Mouse (Mus musculus): ENCODE results near the gene Snrpd3.
"Not testable (repeated sequence)": the region's sequence is repeated elsewhere in the genome, so short reads cannot be mapped to it uniquely, and the experiment has no call there.

Snrpd3 gene

GRCm38 (mm10) chr10:75536123-75536522 is 18.8 kb downstream of the Snrpd3 start:
- no peak for DNase-seq

DNA sequence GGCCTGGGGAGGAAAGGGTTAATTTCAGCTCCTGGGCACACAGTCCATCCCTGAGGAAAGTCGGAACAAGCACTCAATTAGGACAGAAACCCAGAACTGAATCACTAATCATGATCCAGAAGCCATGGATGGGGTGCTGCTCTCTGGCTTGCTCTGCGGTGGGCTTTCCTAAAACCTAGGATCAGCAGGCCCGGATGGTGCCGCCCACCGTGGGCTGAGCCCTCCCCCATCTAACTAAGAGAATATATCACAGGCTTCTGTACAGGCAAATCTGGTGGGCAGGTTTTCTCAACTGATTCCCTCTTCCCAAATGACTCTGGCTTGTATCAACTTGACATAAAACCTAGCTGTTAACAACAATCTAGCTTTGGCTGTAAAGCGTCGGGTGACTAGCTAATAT is 30.6 kb downstream of the Snrpd3 start:
- DNase-seq: no peak

DNA sequence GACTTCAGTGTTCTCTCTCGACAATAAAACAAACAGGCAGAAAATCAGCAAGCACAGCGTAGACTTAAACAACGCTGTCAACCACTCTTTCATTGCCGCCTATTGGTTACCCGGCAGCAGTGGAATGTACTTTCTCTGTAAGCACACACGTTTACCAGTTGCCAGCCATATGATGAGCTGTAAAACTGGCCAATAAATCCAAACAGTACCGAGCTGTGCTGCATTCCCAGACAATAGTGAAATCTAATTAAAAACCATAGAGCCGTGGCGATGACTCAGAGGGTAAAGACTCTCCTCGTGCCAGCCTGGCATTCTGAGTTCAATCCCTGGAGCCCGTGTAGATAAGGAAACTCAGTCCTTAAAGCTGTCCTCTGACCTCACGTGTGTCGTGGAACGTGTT is 31.1 kb downstream of the Snrpd3 start:
- DNase-seq: no peak

DNA sequence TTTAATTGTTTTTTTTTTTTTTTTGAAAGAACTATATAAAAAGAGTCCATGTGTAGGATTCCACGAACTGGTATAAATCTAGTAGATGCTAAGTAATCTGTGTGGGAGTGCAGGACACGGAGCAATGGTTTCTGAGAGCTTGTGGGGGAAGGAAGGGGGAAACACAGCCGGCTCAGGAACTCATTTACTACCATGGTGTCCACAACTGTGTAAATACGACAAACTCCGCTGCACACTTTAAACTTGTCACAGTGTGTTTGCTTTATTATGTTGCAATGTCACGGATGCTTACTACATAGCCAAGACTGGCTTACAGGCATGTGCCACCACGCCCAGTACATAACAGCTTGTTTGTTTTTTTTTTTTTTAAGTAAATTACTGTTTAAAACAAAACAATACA is 32.5 kb downstream of the Snrpd3 start:
- DNase-seq: no peak

DNA sequence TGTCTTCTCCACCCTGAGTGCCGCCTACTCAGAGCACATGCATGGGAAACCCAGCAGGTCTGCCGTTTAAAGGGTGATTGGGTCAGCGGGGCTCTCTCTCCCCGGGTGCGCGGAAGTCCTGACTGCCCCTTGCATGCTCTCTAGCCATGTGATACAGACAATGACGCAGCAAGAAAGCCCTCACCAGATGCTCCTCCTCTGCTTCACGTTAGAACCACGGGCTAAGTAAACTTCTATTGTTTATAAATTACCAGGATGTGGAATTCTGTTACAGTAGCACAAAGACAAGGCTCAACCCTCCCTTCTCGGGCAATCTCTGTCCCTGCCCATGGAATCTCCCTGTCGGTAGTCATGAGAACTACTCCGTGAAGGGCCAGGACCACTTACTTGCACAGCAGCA is 33.8 kb downstream of the Snrpd3 start:
- DNase-seq: no peak

DNA sequence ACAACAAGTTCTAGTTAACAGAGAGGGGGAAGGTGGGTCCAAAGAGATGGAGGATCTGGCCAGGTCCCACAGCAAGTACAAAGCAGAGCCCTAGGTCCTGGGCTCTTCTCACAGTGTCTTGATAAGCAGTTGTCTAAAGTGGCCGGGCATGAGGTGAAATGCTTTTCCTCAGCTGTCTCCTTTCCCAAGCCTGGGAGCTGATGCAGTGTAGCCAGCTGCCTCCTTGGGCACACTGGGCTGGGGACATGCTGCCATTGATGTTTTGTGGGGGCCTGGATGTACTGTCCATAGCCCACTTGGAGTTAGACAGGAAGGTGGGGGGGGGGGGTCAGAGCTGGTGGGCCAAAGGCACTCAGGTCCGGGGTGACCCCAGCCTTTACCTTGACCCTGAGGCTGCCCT is 34.8 kb downstream of the Snrpd3 start:
- DNase-seq: no peak

GRCm38 (mm10) chr10:75552701-75553450 is 35.5 kb downstream of the Snrpd3 start:
- no peak for DNase-seq

GRCm38 (mm10) chr10:75554090-75554489 is 36.7 kb downstream of the Snrpd3 start:
- DNase-seq: no peak

- no peak for DNase-seq
These were observed 38.2 kb downstream of the Snrpd3 start for GRCm38 (mm10) chr10:75555557-75555956.

DNA sequence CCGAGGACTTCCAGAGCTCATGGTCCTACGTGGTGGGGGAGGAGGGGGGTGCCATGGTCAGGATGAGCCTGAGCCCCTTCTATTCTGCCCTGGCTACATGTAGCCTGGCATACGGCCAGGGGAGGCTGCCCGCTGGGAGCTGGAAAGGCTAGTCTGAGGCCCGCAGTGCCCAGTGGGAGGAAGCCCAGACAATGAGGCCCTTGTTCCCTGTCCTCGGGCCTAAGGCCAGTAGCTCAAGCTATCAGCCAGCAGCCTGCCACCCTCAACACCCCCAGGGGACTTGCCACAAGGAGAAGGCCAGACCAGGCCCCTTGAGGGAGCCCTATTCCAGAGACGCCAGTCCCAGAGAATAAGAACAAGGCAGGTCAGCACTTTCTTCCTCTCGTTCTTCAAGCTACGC is 38.7 kb downstream of the Snrpd3 start:
- peak; percentile 46 for DNase-seq

GRCm38 (mm10) chr10:75558515-75558914 is 41.2 kb downstream of the Snrpd3 start:
- DNase-seq: no peak

GRCm38 (mm10) chr10:75559041-75559675 is 41.8 kb downstream of the Snrpd3 start:
- DNase-seq: no peak

- DNase-seq: peak; percentile 63
These were observed 42.6 kb downstream of the Snrpd3 start, which contains the start of gene Lrrc75b for GRCm38 (mm10) chr10:75559676-75560548. Gene Lrrc75b (minus strand): TSS chr10:75560330.

DNA sequence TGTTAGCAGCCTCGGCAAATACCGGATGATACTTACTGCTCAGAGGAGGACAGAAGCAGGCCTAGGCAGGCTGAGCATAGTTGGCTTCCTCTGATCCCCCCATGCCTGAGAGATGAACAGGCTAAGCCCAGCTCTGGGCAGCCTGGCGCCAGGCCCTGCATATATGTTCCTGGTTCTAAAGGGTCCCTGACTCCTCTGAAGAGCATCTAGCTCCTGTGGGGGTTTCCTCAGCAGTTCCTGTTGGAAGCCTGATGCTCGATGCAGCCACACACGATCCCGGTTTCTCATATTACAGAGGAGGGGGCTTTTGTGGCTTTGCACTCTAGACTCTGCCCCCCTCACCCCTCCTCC is 43.2 kb downstream of the Snrpd3 start:
- no peak for DNase-seq

GRCm38 (mm10) chr10:75561071-75561654 is 43.8 kb downstream of the Snrpd3 start, which contains the start of gene Ggt1:
Gene Ggt1 (plus strand): TSS chr10:75561604.
- no peak for DNase-seq

DNA sequence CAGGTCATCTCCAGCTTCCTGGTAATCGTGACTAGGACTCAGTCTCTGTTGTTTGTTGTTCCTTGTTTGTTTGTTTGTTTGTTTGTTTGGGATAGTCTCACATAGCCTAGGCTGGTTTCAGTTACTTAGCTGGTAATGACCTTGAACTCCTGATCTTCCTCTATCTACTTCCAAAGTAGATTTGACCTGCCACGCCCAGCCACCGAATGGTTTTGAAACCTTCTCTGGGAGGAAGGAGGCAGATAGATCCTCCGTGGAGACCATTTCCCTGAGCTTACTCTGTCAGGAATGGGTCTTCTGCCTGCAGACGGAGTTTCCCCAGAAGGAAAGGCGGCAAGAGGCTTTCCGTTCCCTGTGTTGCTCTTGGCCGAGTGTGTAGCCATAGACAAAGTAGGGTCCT is 45.2 kb downstream of the Snrpd3 start:
- no peak for DNase-seq

- peak; percentile 16 for DNase-seq
These were observed 47.4 kb downstream of the Snrpd3 start for GRCm38 (mm10) chr10:75564687-75565265.

GRCm38 (mm10) chr10:75565436-75565835 is 48.1 kb downstream of the Snrpd3 start:
- DNase-seq: no peak

DNA sequence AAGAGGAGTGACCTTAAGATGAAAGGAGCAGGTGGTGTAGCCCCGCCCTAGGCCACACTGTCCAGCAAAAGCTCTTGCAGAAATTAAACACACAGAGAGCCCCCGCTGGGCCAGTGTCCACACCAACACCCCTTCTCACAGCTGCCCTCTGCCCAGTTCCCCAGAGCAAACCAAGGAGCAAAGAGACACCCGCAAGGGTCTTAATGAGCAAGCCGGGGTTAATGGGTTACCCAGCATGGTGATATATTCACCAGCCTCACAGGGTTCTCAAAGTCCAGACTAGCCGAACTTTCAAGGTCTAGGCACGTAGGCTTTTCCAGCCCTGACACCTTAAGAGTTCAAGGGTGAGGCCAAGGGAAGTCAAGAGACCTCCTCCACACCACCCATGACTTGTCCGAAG is 48.6 kb downstream of the Snrpd3 start:
- peak; percentile 81 for DNase-seq

DNA sequence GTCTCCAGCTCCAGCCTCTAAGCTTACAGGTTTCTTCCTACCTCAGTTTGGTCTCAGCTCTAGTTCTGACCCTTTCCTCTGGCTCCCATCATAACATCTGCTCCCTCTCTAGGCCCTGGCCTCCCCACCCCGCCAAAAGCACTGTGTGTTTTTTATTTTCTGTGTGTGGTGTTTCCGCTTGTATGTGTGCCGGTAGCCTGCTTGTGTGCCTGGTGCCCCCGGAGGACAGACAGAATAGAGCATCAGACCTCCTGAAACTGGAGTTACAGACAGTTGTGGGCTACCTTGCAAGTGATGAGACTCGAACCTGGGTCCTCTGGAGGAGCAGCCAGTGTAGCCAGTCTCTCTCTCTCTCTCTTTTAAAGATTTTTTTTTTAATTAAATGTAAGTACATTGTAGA is 49.0 kb downstream of the Snrpd3 start:
- no peak for DNase-seq

- not testable (repeated sequence) for DNase-seq
These were observed 49.4 kb downstream of the Snrpd3 start for GRCm38 (mm10) chr10:75566765-75567164.

DNA sequence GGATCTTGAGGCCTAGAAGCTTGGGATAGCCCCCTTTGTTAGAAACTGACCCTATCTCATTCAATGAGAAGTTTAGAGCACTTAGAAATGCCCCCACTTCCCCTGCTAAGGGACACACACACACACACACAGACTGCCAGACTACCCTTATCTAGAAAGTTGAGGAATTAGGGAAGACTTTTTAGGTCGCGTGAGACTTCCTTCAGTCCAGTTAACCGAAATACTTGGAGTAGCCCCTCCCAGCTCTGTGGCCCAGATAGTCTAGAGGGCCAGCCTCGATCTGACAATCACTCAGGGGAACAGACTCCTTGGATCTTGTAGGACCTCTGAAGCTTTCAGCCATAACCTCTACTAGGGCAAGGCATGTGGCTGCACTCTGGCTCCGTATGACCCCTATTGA is 50.7 kb downstream of the Snrpd3 start:
- peak; percentile 15 for DNase-seq

GRCm38 (mm10) chr10:75568441-75568840 is 51.1 kb downstream of the Snrpd3 start:
- DNase-seq: peak; percentile 63
